Mouse (Mus musculus): Measurements from ENCODE around the gene Olfm2.
"Not testable (repeated sequence)": the region's sequence is repeated elsewhere in the genome, so short reads cannot be mapped to it uniquely, and the experiment has no call there.

Olfm2 gene

GRCm38 (mm10) chr9:20703832-20704380 is 42.2 kb downstream of the Olfm2 start:
- in situ Hi-C loops (cut with MboI, MseI), result no loop called here

DNA sequence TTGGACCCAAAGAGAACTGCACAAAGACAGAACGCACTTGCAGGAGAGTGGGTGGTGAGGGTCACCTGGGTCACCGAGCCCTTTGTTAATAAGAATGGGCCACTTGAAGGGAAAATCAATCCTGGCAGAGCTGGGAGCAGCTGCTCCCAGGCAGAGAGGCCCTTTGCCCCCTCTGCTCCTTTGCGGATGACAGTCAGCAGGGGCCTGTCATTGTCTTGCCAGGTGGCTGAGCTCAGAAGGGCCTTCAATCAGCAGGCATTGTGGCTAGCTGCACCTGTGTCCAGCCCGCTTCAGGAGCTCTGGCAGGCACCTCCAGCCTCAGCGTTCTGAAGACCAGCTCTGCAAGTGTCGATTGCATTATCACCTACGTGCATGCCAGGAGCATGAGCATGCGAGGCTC is 48.7 kb downstream of the Olfm2 start:
- in situ Hi-C loops (cut with MboI, MseI), result no loop called here

DNA sequence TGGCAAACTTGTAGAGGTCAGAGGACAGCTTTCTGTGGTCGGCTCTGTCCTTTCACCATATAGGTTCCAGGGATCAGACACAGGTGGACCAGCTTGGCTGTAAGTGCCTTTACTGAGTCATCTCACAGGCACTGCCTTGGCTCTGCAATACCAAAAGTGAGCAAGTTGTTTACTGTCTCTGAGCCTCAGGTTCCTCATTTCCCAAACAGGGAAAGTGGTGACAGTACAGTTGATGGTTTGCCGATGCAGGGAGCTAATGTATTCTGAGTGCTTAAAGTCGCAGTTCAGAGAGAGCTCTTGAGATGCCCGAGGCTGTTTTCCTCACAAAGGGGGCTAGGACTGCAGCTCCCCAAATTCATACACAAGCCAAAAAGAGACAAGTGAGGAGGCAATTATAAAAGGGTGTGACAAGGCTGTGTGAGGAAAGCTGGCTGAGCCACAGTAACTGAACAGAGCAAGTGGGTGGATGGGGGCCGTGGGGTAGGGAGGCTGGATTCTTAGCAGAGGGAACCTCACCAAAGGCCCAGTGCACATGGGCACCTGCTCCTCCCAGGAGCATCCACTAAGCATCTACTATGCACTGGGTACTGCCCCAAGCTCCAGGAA is 49.9 kb downstream of the Olfm2 start:
- in situ Hi-C loops (cut with MboI, MseI), result no loop called here

- in situ Hi-C loops (cut with MboI, MseI), result no loop called here
Observed at GRCm38 (mm10) chr9:20694721-20695235, 51.4 kb downstream of the Olfm2 start.

- in situ Hi-C loops (cut with MboI, MseI), result no loop called here
Observed at GRCm38 (mm10) chr9:20692863-20693262, 53.3 kb downstream of the Olfm2 start.

DNA sequence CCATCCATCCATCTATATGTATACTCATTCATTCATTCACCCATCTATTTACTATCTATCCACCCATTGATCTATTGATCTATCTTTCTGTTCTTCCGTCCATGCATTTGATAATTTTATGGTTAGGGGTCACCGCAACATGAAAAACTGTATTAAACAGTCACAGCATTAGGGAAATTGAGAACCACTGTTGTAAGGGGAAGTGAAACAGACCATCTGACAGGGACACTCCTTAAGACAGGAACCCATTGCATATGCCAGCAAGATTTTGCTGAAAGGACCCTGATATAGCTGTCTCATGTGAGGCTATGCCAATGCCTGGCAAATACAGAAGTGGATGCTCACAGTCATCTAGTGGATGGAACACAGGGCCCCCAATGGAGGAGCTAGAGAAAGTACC is 55.7 kb downstream of the Olfm2 start:
- in situ Hi-C loops (cut with MboI, MseI), result not testable (repeated sequence)

DNA sequence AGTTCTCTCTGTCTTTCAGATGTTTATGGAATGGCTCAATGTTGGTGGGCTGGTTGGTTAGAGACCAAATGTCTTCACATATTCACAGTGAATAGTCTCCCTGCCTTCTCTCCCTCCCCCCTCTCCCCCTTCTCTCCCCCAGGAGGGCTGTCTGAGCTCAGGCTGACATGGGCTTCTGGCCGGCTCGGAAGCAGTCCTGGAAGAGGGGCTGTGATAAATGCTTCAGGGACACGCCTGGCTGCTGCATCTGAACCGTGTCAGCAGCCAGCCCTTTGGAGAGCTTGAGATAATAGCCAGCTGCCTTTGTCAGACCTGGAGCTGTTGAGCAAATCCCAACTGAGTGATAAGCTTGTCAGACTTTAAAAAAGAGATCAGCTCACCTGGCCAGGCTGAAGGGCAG is 56.2 kb downstream of the Olfm2 start:
- in situ Hi-C loops (cut with MboI, MseI), result no loop called here

- in situ Hi-C loops (cut with MboI, MseI), result no loop called here
Observed at GRCm38 (mm10) chr9:20689403-20689802, 56.7 kb downstream of the Olfm2 start.

GRCm38 (mm10) chr9:20685081-20685861 is 60.9 kb downstream of the Olfm2 start:
- in situ Hi-C loops (cut with MboI, MseI), result no loop called here

DNA sequence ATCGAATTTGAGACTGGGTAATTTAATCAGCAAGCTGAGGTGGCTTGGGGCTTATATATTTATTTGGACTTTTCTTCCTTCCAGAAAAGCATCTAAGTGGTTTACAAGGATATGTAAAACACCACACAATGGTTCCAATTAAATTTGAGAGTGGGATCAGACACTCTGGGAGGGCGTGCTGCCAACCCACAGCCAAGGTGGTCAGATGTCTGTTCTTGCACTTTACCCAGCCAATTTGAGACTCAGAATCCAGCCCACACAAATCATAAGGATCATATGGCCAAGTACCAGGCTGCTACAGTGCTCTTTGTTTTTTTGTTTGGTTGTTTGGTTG is 63.8 kb downstream of the Olfm2 start:
- in situ Hi-C loops (cut with MboI, MseI), result no loop called here

DNA sequence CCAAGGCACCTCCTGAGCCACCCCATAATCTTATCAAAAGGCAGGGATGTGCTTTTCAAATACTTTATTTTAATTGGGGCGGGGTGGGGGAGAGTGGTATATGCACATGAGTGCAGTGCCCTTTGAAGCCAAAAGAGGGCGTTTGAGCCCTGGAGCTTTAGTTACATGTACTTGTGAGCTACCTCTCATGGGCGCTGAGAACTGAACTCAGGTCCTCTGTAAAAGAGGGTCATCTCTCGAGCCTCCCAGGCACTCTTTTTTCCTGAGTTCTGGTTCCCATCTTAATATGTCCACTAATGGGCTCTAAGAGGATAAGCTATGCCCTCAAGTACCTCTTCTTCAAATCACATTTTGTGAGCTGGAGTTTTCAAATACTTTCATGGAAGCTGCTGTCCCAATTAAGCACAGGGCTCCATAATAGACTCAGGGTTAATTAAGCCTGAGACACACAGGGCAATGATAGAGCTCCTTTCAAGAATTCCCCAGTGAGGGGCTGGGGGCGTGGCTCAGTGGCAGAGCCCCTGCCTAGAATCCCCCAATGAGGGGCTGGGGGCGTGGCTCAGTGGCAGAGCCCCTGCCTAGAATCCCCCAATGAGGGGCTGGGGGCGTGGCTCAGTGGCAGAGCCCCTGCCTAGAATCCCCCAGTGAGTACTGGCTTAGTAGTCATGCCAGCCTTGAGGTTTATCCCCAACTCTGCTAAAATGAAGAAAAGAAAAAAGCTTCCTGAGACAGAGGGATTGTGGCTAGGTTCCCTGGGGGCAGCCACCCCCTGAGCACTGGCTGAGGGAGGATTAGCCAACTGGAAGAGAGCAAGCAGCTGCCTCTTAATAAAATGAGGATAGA is 64.4 kb downstream of the Olfm2 start:
- in situ Hi-C loops (cut with MboI, MseI), result no loop called here

DNA sequence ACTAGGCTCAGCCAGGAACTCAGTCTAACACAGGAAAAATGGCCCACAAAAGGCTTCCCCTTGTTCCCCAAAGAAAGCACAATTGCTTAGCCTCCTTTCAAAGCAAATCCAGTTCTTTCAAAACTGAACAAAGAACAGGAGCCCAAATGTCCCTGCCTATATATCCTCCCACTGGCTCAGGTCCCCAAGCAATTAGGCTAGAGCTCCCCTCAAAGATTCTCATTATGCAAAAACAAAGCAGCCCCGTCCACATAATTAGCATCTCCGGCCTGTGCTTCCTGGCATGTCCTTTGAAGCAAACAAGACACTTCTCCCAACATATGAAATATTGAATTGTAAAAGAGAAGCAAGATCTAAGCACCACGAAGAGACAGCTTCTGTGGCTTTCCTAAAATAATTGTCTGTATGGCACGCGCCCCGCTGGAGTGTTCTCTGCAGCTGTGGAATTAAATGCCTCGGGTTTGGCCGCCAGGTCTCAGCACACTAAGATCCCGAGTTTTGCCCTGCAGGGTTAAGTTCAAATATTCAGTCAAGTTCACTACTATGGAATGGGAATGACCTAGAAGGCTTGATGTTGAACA is 65.7 kb downstream of the Olfm2 start:
- in situ Hi-C loops (cut with MboI, MseI), result no loop called here

DNA sequence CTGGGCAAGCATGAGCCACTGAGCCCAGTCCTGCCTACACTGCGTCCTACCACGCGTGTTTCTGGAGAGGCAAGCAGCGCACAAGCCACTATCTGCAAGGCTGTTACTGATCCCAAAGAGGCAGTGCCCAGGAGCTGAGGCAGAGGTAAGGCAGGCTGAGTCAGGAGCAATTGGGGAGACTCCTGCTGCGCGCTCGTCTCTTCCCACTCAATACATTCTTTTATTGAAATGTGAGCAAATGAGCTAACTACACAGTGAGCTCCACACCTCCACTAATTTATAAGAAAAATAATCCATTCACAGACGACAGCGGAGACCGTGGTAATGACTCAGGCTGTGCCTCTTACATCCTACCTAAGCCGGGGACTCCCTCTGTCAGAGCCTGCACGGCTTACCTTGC is 68.3 kb downstream of the Olfm2 start:
- in situ Hi-C loops (cut with MboI, MseI), result no loop called here

- in situ Hi-C loops (cut with MboI, MseI), result no loop called here
Observed at GRCm38 (mm10) chr9:20672047-20672446, 74.1 kb downstream of the Olfm2 start.

GRCm38 (mm10) chr9:20668065-20668464 is 78.1 kb downstream of the Olfm2 start:
- in situ Hi-C loops (cut with MboI, MseI), result no loop called here

DNA sequence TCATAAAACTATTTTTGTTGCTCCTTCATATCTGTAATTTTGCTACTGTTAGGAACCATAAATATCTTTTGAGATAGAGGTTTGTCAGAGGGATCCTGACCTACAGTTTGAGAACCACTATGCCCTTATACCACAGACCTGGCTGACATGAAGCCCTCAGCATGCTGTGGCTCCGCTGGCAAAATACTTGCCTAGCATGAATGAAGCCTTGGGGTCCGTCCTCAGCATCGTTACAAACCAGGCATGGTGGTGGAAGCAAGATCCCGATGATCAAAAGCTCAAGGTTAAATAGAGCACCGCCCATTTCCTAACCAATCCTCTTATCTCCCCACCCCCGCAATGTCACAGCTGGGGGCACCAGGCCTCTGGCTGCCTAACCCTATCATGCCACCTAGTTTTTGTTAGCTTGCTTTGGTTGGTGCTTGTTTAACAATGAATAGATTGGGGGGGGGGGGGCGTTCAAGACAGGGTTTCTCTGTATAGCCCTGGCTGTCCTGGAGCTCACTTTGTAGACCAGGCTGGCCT is 79.6 kb downstream of the Olfm2 start:
- in situ Hi-C loops (cut with MboI, MseI), result no loop called here

- in situ Hi-C loops (cut with MboI, MseI), result no loop called here
Observed at GRCm38 (mm10) chr9:20665925-20666324, 80.2 kb downstream of the Olfm2 start.

DNA sequence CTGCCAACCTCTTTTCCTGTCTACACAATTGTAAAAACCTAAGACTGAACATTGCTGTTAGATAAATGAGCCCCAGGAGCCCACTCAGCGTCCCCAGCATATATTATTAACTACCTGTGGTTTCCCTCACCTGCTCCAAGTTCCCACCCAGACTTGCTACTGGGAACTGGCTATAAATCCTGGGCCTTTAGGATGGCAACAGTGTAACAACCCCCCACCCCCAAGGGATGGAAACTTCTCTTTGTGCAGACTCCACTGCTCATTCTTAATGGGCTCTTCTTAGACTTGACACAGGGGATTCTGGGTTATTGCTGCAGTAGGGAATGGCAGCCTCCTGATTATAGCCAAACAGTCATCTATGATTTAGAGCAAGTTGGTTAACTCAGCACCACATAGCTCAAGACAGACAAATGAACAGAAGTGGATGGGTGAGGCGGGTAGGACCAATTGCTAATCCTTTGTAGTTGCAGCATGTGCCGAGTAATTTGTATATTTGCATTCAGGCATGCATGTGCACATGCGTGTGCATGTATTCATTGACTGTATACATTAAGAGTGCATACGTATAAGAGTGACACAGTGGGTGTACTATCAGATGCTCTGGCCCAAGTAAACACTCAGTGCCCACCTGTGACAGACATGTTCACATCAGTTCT is 81.0 kb downstream of the Olfm2 start:
- in situ Hi-C loops (cut with MboI, MseI), result no loop called here

DNA sequence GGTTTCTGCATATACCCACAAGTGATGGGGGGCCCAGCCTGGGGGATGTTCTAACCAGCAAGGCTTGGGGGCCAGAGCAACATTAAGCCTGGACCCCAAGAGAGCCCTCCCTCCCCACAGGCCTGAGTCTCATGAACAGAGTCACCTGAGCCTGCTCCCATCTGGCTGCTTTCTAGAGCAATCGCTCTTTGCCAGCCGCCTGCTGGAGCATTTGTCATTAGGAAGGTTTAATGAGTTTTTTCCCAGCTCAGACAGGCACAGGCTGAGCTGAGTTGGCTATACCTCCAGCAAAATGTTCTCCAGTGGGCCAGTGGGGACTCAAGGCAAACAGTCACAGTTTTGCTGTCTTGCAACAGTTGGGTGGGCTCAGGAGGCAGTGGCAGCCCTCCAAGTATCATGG is 81.8 kb downstream of the Olfm2 start:
- in situ Hi-C loops (cut with MboI, MseI), result no loop called here

DNA sequence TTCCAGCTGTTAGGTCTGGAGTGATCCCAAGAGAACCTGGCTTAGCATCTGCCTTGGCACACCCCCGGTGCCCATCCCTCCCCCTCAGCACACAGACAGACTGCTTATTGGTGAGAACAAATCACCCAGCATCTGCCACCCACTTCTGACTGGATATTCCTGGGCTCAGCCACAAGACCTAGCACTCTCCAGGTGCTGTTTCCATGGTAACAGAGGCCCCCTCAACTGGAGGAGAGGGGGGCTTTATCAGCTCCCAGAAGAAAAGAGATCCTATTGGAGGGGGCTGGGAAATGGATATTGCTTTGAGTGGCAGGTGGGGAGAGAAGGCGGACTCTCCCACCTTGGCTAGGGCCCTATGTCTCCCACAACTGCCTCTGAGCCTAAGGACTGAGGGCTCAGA is 82.2 kb downstream of the Olfm2 start:
- in situ Hi-C loops (cut with MboI, MseI), result no loop called here

DNA sequence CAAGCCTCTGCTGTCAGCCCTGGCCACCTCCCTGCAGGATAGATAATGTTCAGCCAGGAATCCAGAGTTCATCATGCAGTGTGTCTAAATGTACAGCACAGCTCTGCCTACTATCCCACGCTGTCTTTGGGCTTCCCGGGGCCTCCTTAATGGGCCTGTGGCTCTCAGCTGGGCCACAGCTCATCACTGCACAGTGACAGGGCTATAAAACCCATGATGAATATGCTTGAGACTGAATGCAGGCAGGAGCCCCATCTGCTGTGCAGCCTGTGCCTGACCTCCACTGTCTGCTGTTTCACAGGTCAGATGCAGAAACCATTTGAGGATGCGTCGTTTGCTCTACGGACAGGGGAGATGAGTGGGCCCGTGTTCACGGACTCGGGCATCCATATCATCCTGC is 83.3 kb downstream of the Olfm2 start:
- in situ Hi-C loops (cut with MboI, MseI), result no loop called here
